In the genomic region with DNA sequence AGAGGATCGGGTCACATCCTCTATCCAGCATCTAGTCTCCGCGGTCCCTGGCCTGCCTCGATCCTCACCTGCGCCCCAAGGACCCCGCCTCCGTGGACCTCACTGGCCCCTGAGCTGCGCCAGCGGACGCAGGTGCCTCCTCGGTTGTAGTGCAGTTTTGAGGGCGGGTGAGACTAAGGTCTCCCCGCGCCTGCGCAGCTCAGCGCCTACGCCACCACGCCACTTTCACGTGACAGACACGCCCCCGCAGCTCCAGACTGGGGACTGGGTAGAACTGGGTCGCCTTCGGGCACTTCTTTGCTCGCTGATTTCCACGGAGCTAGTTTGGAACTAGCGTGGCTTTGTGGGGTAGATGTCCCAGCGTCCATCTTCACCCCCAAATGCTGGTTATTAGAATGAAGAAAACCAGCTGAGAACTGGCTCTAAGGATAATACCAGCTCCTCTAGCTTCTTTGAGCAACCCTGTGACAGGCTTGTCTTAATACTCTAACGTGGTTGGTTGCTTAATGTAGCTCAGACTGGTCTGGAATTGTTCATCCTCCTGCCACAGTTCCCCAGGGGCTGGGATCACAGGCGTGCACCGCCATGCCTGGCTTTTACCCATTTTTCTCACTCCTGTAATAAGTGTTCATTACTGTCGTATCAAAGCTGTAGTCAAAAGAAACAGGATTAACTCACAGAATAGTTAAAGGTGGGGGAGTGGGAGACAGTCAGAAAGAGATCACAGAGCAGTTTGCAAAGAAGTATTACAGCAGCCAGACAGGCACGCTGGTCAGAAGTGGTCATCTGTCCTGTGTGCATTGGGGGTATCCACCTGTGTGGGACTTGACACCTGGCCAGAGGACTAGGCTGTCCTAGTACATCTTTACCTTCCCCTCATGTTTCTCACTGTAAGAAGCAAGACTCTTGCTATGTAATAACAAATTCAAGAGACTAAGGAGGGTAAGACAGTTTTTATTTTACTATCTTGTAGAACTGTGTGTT, we compare ENCODE assay signal across 8 mouse cellular contexts. TPM values are rescaled to one million over a fixed set of nuclear protein-coding genes. Genes with fewer than 3 reads are reported as not detected.
DNase-seq lines count a peak whose midpoint lies in the region; ATAC-seq lines count a peak whose summit lies in the region.

A gene (minus strand): TSS at position 159 of the 984 bp plus-strand sequence.

- WGBS in hindbrain, embryonic 15.5 days, result 3% methylated on average over 32 of the region's 32 CpGs

- peak within 1 kb of the TSS; percentile 82 for H3K4me2 ChIP-seq in hindbrain, embryonic 15.5 days

- H3K4me3 ChIP-seq in hindbrain, embryonic 15.5 days, result peak within 1 kb of the TSS; percentile 71

- no peaks in the 10 kb centered on the region for H3K36me3 ChIP-seq in hindbrain, embryonic 15.5 days

- H3K9ac ChIP-seq in hindbrain, embryonic 15.5 days, result peak within 1 kb of the TSS; percentile 86

- ATAC-seq in hindbrain, embryonic 15.5 days (ENCODE audit: low FRiP score, low read depth), result peak; percentile 99

- peaks cover 19% of the 10 kb centered on the region for H3K4me1 ChIP-seq in hindbrain, embryonic 15.5 days (replicated peaks)

- DNase-seq in ZHBTc4 (ENCODE audit: low read depth, low spot score), result peak; percentile 94
- peak; percentile 74 to 84 for DNase-seq in cerebellum, postnatal 4 days (ENCODE audit: low spot score in 2 of 2)
- peak; percentile 87 for DNase-seq in gastrocnemius, adult 18-20 months (ENCODE audit: low spot score)
- DNase-seq in layer of hippocampus, postnatal 36 days, result peak; percentile 92 to 94
- DNase-seq in lung, postnatal 25 days (ENCODE audit: low spot score), result peak; percentile 89
- DNase-seq in retina, adult 2 months (ENCODE audit: low read depth, low spot score), result peak; percentile 81
- DNase-seq in thymus, postnatal 25 days, result peak; percentile 88

- H3K9me3 ChIP-seq in hindbrain, embryonic 15.5 days, result no peaks in the 10 kb centered on the region

- H3K27me3 ChIP-seq in hindbrain, embryonic 15.5 days, result no peaks in the 10 kb centered on the region

- H3K27ac ChIP-seq in hindbrain, embryonic 15.5 days (replicated peaks), result peak within 1 kb of the TSS; percentile 90

RNA-seq across cellular contexts. Expression of the gene that starts here (rescaled TPM):
- 10 to 100 TPM; 31.6 to 31.9 TPM for total RNA-seq in gastrocnemius, adult 18-20 months (2021)
- polyA plus RNA-seq in hindbrain, embryonic 15.5 days (2015; fragmentation: Nextera tagmentation; extraction: Ambion mirVana), result 92.1 and 107 TPM in 2 replicates
- 100 to 1,000 TPM; 150 to 165 TPM for total RNA-seq in layer of hippocampus, postnatal 36 days (2021)

Comparison
In these comparisons a context has a peak if more than half of its experiments do, and no peak if none do; other contexts are left out.
1. Peak in every context shown above with its lines: DNase-seq, ATAC-seq, H3K4me3 ChIP-seq and H3K27ac ChIP-seq.
2. RNA of the gene that starts here (total RNA-seq): 150 to 165 TPM in layer of hippocampus, postnatal 36 days; 31.6 to 31.9 TPM in gastrocnemius, adult 18-20 months; every median in the first group is over 4 times any median in the second.